Mouse (Mus musculus): ENCODE results near the gene Ooep.
A peak's percentile ranks its signal among the peaks of the same experiment; 100 is the strongest.

Gene Ooep

GRCm38 (mm10) chr9:78378113-78378785 is at the start of gene Ooep:
Gene Ooep, minus strand, starts transcription at chr9:78378725.
- DNase-seq = no peak

DNA sequence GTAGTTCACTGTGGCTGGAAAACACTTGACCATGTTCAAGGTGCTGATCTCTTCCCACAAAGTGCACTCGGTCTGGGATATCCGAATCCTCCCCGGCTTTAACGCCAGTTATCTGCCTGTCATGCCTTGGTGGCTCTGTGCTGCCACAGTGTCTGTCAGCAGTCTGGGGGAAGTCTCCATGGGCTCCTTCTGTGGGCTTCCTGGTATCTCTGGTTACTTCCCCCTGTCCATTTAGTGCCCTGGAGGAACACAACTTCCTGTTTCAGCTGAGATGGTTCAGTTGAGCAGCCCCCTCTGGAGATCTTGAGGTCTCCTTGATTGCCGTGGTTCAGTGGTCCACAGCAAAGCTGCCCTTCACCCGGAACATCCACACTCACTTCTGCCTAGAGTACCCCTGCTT is 49.7 kb upstream of the Ooep start:
- peak; percentile 93 for DNase-seq

GRCm38 (mm10) chr9:78427362-78427781 is 48.8 kb upstream of the Ooep start:
- DNase-seq = peak; percentile 61

- DNase-seq = peak; percentile 17
Observed at GRCm38 (mm10) chr9:78401596-78401995, 23.1 kb upstream of the Ooep start.

DNA sequence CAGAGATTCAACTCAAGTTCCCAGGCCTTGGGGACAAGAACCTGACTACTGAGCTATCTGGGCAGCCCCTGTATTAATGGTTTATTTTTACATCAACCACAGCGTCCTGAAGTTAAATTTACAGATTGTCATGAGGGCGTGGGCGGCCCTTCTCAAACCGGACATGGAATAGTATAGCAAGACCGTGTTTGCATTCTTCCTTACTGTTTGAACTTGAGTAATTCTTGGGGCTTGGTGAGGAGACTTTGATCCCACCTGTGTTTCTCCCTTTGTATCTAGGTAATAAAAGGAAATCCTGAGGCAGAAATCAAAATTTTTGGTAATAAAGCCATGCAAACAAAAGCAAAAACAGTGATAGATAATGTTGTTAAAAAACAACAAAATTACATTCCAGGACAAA is 22.0 kb upstream of the Ooep start:
- DNase-seq = peak; percentile 31

DNA sequence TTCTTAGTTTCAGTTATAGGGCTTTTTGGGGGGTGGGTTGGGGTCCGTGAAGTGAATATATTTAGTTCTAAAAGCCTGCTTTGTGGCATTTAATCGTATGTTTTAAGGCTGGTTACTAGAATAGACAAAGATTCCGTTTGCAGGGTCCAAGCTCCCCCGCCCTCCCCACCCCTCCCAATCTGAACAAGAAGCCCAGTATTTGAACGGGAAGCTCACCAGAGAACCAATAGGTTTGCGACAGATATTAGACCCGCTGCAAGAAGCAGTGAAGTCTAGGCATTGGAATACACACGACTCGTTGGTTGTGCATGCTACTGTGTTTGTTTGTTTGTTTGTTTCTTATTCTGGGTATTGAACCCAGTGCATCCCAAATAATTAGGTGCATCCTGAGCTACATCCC is 18.0 kb upstream of the Ooep start:
- DNase-seq = no peak

DNA sequence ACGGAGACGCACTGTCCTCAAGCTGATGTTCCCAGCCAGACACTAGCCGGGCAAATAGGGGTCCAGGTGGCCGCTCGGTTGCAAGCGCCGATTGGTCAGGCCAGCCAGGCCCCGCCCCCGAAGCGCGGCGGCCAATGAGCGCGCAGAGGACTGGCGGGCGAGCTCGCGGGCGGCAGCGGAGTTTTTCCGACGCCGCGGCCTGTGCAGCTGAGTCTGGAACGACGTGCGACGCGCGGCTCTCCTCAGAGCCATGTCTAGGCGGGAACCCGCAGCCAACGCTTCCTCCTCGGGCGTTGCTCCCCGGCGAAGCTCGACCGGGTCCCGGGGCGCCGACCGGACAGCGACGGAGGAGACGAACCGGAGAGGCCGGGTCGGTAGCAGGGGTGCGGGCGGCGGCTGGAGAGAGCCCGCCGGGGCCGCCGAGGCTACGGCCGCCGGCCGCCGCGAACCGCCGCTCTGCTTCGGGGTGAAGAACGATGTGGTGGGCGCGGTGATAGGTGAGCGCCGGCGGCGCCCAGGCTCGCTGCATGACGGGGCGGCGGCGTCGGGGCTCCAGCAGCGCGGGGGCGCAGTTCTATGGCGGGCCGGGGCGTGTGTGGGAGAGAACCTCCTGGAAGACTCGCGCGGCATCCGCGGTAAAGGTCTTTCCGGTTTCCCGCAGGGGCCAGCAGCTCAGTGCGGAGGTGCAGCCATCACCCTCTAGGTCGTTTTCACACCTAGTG is 17.3 kb upstream of the Ooep start, which contains the start of gene Ddx43:
TSS of gene Ddx43 (plus strand) at position 148 of the 722 bp plus-strand sequence.
- DNase-seq = peak; percentile 93

DNA sequence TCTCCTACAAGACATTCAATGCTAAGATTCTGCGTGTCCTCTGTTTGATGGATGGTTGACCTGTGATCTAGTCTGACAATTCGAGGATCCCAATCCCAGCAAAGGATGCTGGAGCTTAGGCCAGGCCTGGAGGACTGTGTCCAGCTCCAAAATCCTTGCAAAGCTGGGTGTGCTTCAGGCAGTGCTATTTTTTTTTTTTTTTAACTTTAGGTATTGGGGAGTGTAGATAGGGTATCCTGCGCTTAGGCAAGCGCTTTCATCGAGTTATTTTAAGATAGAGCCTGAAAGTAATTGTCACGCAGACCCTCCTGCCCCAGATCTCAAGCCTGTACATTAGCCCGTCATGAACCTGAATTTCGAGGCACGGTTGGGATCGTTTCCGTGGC is 16.7 kb upstream of the Ooep start:
- no peak for DNase-seq

GRCm38 (mm10) chr9:78394602-78395001 is 16.1 kb upstream of the Ooep start:
- peak; percentile 62 for DNase-seq

- DNase-seq = peak; percentile 28
Observed at GRCm38 (mm10) chr9:78393741-78394140, 15.2 kb upstream of the Ooep start.

- DNase-seq = peak; percentile 82
Observed at GRCm38 (mm10) chr9:78389981-78390380, 11.5 kb upstream of the Ooep start.

- DNase-seq = no peak
Observed at GRCm38 (mm10) chr9:78386947-78387346, 8.4 kb upstream of the Ooep start.

DNA sequence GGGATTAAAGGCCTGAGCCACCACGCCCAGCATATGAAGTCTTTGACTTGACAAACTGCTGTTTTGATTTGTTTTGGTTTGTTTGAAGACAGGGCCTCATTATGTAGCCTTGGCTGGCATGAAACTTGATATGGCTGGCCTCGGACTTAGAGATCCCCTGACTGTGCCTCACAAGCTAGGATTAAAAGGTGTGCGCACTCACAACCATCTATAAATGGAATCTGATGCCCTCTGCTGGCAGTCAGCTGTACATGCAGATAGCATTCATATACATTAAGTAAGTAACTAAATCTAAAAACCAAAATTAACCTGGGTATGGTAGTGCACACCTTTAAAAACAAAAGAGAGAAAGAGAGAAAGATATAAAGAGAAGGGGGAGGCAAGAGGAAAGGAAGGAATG is 7.4 kb upstream of the Ooep start:
- DNase-seq = no peak

DNA sequence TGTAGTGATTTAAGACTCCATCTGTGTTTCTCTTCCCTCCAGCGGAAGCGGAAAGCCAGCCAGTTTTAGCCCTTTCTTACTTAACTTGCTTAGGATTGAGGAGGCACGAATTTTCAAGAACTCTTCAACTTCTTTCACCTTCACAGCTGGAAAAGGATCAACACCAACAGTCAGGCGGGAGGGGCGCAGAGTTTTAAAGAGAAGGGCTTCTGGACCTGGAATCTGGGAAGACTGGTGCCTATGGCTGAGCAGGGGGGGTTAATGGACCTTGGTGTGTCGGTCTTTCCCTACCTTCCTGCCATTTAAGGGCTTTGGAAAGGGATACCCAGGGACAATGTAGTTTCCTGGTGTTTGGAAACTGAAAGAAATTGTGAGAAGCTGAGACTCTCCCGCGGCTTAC is 979 bp downstream of the Ooep start:
- no peak for DNase-seq

DNA sequence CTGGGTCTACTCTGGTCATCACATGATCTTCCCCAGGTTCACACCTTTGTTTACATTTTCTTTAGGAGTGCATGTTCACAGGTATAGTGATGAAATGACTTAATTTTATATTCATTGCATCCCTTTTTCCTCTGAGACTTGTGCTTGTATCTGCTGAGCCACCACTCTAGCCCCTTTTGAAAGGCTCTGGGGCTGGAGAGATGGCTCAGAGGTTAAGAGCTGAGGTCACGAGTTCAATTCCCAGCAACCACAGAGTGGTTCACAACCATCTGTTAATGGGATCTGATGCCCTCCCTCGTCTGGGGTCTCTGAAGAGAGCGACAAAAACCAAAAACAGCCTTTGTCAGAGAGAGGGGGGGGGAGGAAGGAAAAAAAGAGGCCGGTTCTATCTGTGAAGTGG is 3.0 kb downstream of the Ooep start:
- no peak for DNase-seq

DNA sequence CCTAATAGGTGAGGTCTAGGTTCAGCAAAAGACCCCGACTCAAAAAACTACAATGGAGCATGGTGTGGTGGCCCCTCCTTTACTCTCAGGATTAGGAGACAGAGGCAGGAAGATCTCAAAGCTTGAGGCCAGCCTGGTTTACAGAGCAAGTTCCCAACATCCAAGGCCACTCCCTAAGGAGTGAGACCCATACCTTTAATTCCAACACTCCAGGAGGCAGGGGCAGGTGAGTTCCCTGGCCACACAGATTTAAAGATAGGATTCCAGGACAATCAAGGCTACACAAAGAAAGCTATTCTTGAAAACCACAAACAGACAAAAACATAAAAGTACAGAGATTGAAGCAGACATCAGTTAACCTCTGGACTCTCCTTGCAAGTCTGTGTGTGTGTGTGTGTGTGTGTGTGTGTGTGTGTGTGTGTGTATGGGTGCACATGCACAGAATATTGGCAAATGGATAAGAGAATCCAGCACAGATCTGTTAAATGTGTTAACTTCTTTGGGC is 3.6 kb downstream of the Ooep start:
- no peak for DNase-seq

DNA sequence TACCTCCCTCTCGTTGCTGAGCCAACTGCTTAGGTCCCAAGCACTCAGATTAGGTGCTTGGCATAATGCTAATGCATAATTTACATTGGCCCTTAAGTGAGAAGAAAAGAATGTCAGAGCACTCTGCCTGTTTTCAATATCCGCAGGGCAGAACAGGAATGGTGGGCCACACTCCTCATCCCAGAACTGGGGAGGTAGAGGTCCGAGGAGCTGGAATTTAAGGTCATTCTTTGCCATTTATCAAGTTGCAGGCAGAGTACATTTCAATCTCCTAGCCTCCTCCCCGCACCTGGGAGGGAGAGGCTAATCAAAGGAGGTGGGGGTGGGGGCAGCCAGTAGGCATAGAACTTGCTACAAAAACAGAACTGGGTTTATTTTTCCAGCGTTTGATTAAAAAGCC is 4.1 kb downstream of the Ooep start:
- no peak for DNase-seq

DNA sequence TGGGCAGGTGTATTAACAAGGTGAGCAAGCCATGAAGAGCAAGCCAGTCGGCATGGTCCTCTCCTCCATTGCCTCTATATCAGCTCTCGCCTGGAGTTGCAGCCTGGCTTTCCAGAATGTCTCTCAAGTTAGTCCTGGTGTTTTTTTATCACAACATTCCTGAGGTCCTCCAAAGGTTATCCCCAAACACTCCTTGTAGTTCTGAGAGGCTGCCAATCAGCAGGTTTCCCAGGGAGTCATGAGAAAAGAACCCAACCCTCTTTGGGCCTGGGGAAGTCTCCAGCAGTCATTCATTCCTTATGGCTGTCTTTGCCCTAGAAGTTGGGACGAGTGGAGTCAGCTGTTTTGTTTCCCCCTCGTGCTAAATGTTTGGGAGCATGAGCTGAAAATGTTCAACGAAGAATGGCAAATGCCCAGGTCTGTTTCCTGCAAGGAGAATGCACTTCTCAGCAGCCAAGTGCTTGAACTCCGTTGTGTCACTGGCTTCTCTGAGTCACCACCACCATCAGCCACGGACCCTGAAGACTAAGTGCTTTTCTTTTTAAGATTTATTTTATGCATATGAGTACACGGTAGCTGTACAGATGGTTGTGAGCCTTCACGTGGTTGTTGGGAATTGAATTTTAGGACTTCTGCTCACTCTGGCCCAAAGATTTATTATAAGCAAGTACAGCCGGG is 5.6 kb downstream of the Ooep start:
- DNase-seq = no peak

- no peak for DNase-seq
Observed at GRCm38 (mm10) chr9:78371441-78371840, 7.1 kb downstream of the Ooep start.

DNA sequence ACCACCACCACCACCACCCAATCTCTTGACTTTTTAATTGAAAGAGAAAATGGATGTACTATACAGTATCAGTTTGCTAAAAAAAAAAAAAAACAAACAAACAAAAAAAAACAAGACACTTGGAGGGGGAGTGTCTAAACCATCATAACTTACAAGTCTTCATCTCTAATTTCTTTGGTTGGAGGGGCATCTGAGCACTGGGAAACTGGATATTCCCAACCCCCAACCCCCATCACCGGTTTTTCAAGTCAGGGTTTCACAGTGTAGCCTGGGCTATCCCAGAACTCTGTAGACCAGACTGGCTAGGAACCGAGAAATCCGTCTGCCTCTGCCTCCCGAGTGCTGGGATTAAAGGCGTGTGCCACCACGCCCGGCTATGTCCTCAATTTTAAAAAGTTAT is 8.7 kb downstream of the Ooep start:
- no peak for DNase-seq

GRCm38 (mm10) chr9:78369349-78369748 is 9.2 kb downstream of the Ooep start:
- DNase-seq = no peak

GRCm38 (mm10) chr9:78368671-78369293 is 9.7 kb downstream of the Ooep start:
- DNase-seq = no peak

GRCm38 (mm10) chr9:78367959-78368358 is 10.6 kb downstream of the Ooep start, which contains the start of gene Dppa5a:
Gene Dppa5a, minus strand, starts transcription at chr9:78368177.
- DNase-seq = peak; percentile 89

All from heart, adult 11 months (tissue).